Mouse (Mus musculus) forebrain, embryonic 16.5 days (tissue): Measurements from ENCODE around the gene Gm973. TPM values are rescaled to one million over a fixed set of nuclear protein-coding genes. Genes with fewer than 3 reads are reported as not detected.
"Not testable (repeated sequence)": the region's sequence is repeated elsewhere in the genome, so short reads cannot be mapped to it uniquely, and the experiment has no call there.

ENCODE experiments used
- ATAC-seq: fragments of 200-750 bp; cut with Nextera tagmentation; 2 replicates; pipeline ENCODE4 v1.8.0; 2017; ENCODE audit warnings: mild to moderate bottlenecking, moderate library complexity
- H3K27ac ChIP-seq: fragments of 300-500 bp; sonication (generic); 2 replicates; pipeline ENCODE4 v1.5.1; 2014; ENCODE audit warnings: low read length, control low read depth
- H3K27me3 ChIP-seq: fragments of 300-500 bp; sonication (generic); replicated peaks from 2 replicates; pipeline ENCODE4 v1.6.1; 2014; ENCODE audit warnings: low read length; ENCODE audit not compliant: control insufficient read depth, insufficient read depth
- H3K36me3 ChIP-seq: fragments of 300-500 bp; sonication (generic); 2 replicates; pipeline ENCODE4 v1.6.1; 2014; ENCODE audit not compliant: control insufficient read depth, insufficient read depth
- H3K4me1 ChIP-seq: fragments of 300-500 bp; sonication (generic); replicated peaks from 2 replicates; pipeline ENCODE4 v1.6.1; 2014; ENCODE audit warnings: low read length; ENCODE audit not compliant: control insufficient read depth, insufficient read depth
- H3K4me2 ChIP-seq: fragments of 300-500 bp; sonication (generic); 2 replicates; pipeline ENCODE4 v1.6.1; 2014; ENCODE audit warnings: mild to moderate bottlenecking, low read length, control low read depth
- H3K4me3 ChIP-seq: fragments of 300-500 bp; sonication (generic); replicated peaks from 2 replicates; pipeline ENCODE4 v1.5.1; 2014; ENCODE audit warnings: mild to moderate bottlenecking, low read length, control low read depth
- H3K9ac ChIP-seq: fragments of 300-500 bp; sonication (generic); replicated peaks from 2 replicates; pipeline ENCODE4 v1.6.1; 2014; ENCODE audit warnings: low read depth, low read length, control low read depth
- H3K9me3 ChIP-seq: fragments of 300-500 bp; sonication (generic); 2 replicates; pipeline ENCODE4 v1.6.1; 2016; ENCODE audit warnings: low read length; ENCODE audit not compliant: control insufficient read depth
- WGBS: fragments of 180-500 bp; shearing (Covaris S2); extraction: QIAGEN DNeasy Blood & Tissue Kit; methylation state at CpG from one replicate; pipeline ENCODE4 v1.1.7; 2014; 5-methylcytosine and 5-hydroxymethylcytosine counted together
- polyA plus RNA-seq: library from polyadenylated mRNA; unstranded; fragments of >200 nt; fragmentation: Nextera tagmentation; extraction: Ambion mirVana; gene quantifications from 2 replicates; pipeline ENCODE4 v1.2.1, GENCODE M21; 2015

The Gm973 gene
- polyA plus RNA-seq, 1 experiment from 2014 or later, result 6.2 TPM

- H3K27me3 ChIP-seq, result no peaks in the 10 kb centered on the region
- ATAC-seq, result peak; percentile 98
- no peak overlapping the region for H3K4me2 ChIP-seq
- no peak overlapping the region for H3K4me3 ChIP-seq
- no peaks in the 10 kb centered on the region for H3K4me1 ChIP-seq
- 26% methylated on average over 5 of the region's 5 CpGs for WGBS
- H3K36me3 ChIP-seq, result no peaks in the 10 kb centered on the region
- H3K9me3 ChIP-seq, result no peaks in the 10 kb centered on the region
- H3K27ac ChIP-seq, result no peak overlapping the region
- H3K9ac ChIP-seq, result no peak overlapping the region
Measured at GRCm38 (mm10) chr1:59623325-59624017, 107.4 kb downstream of the Gm973 start.

GRCm38 (mm10) chr1:59625410-59625809 is 109.3 kb downstream of the Gm973 start:
- H3K4me1 ChIP-seq, result no peaks in the 10 kb centered on the region
- H3K36me3 ChIP-seq, result no peaks in the 10 kb centered on the region
- H3K27ac ChIP-seq, result no peak overlapping the region
- H3K9me3 ChIP-seq, result no peaks in the 10 kb centered on the region
- 45% methylated on average over 5 of the region's 5 CpGs for WGBS
- H3K27me3 ChIP-seq, result no peaks in the 10 kb centered on the region
- no peak for ATAC-seq
- no peak overlapping the region for H3K9ac ChIP-seq
- no peak overlapping the region for H3K4me2 ChIP-seq
- H3K4me3 ChIP-seq, result no peak overlapping the region

- Histone ChIP-seq H3K36me3 (no peaks in the 10 kb centered on the region), H3K4me2 (no peak overlapping the region), H3K9me3 (no peaks in the 10 kb centered on the region), H3K9ac (no peak overlapping the region), H3K27me3 (no peaks in the 10 kb centered on the region), H3K27ac (no peak overlapping the region), H3K4me1 (no peaks in the 10 kb centered on the region), H3K4me3 (no peak overlapping the region)
- no peak for ATAC-seq
- 41% methylated on average over 6 of the region's 6 CpGs for WGBS
Measured at GRCm38 (mm10) chr1:59629194-59629593, 113.1 kb downstream of the Gm973 start.

GRCm38 (mm10) chr1:59630356-59630755 is 114.3 kb downstream of the Gm973 start:
- H3K9me3 ChIP-seq, H3K4me3 ChIP-seq, H3K27ac ChIP-seq, H3K4me2 ChIP-seq, H3K36me3 ChIP-seq, H3K9ac ChIP-seq, H3K27me3 ChIP-seq, H3K4me1 ChIP-seq, ATAC-seq: not testable (repeated sequence)
- WGBS, result 89% methylated on average over 6 of the region's 6 CpGs

GRCm38 (mm10) chr1:59631986-59632659 is 116.1 kb downstream of the Gm973 start:
- 95% methylated on average over 5 of the region's 5 CpGs for WGBS
- Histone ChIP-seq H3K4me3 (no peak overlapping the region), H3K27ac (no peak overlapping the region), H3K36me3 (no peaks in the 10 kb centered on the region), H3K4me2 (no peak overlapping the region), H3K9me3 (no peaks in the 10 kb centered on the region), H3K27me3 (no peaks in the 10 kb centered on the region), H3K9ac (no peak overlapping the region), H3K4me1 (no peaks in the 10 kb centered on the region)
- ATAC-seq, result no peak

- no peaks in the 10 kb centered on the region for H3K36me3 ChIP-seq
- WGBS, result 38% methylated on average over 6 of the region's 6 CpGs
- H3K9me3 ChIP-seq, result no peaks in the 10 kb centered on the region
- no peaks in the 10 kb centered on the region for H3K4me1 ChIP-seq
- H3K27me3 ChIP-seq, result no peaks in the 10 kb centered on the region
- no peak overlapping the region for H3K27ac ChIP-seq
- no peak overlapping the region for H3K4me2 ChIP-seq
- H3K4me3 ChIP-seq, result no peak overlapping the region
- H3K9ac ChIP-seq, result no peak overlapping the region
- no peak for ATAC-seq
Measured at GRCm38 (mm10) chr1:59633056-59633455, 117.0 kb downstream of the Gm973 start.

- peaks cover 3% of the 10 kb centered on the region; the same call in 1 of the 2 replicates for H3K36me3 ChIP-seq
- ATAC-seq, result no peak
- no peaks in the 10 kb centered on the region for H3K27me3 ChIP-seq
- 76% methylated on average over 1 of the region's 1 CpGs for WGBS
- no peak overlapping the region for H3K27ac ChIP-seq
- H3K4me3 ChIP-seq, result no peak overlapping the region
- no peak overlapping the region for H3K4me2 ChIP-seq
- no peaks in the 10 kb centered on the region for H3K9me3 ChIP-seq
- no peak overlapping the region for H3K9ac ChIP-seq
- no peaks in the 10 kb centered on the region for H3K4me1 ChIP-seq
Measured at GRCm38 (mm10) chr1:59636349-59636748, 120.3 kb downstream of the Gm973 start.

- Histone ChIP-seq H3K36me3 (peaks cover 8% of the 10 kb centered on the region; the same call in 1 of the 2 replicates), H3K4me2 (no peak overlapping the region), H3K4me1 (no peaks in the 10 kb centered on the region), H3K27ac (no peak overlapping the region), H3K27me3 (no peaks in the 10 kb centered on the region), H3K9ac (no peak overlapping the region), H3K4me3 (no peak overlapping the region), H3K9me3 (no peaks in the 10 kb centered on the region)
- 78% methylated on average over 3 of the region's 3 CpGs for whole genome bisulfite sequencing
- no peak for ATAC-seq
Measured at GRCm38 (mm10) chr1:59638371-59638770, 122.3 kb downstream of the Gm973 start.

- no peak for ATAC-seq
- no peak overlapping the region for H3K9ac ChIP-seq
- H3K4me2 ChIP-seq, result no peak overlapping the region
- H3K36me3 ChIP-seq, result peaks cover 13% of the 10 kb centered on the region; the same call in 1 of the 2 replicates
- no peaks in the 10 kb centered on the region for H3K4me1 ChIP-seq
- H3K9me3 ChIP-seq, result no peaks in the 10 kb centered on the region
- no peak overlapping the region for H3K4me3 ChIP-seq
- no peaks in the 10 kb centered on the region for H3K27me3 ChIP-seq
- H3K27ac ChIP-seq, result no peak overlapping the region
- WGBS, result 95% methylated on average over 1 of the region's 1 CpGs
Measured at GRCm38 (mm10) chr1:59642488-59642887, 126.4 kb downstream of the Gm973 start.
